Mouse (Mus musculus) G1E (cell line): ENCODE measurements at regions not wholly inside any gene's neighbourhood (a gene's known extent, or its start where the extent isn't known, plus 50 kb on each side); places are given as distances from the start of the nearest gene placed in this dataset.

Experiments used
- ATAC-seq: 2 replicates; pipeline ENCODE4 v1.8.0; 2016; ENCODE audit warnings: mild to moderate bottlenecking; ENCODE audit not compliant: insufficient number of reproducible peaks, poor library complexity, low FRiP score, severe bottlenecking; ENCODE audit errors: extremely low read depth
- DNase-seq: peaks from one replicate; pipeline ENCODE4 v3.0.0; 2012; ENCODE audit warnings: low spot score
- H3K27me3 ChIP-seq: 2 replicates; pipeline ENCODE4 v1.6.1; 2012; ENCODE audit warnings: mild to moderate bottlenecking, low read length, inconsistent platforms; ENCODE audit not compliant: insufficient read depth
- H3K36me3 ChIP-seq: replicated peaks from 2 replicates; pipeline ENCODE3; 2012; ENCODE audit warnings: mild to moderate bottlenecking, inconsistent platforms
- H3K4me1 ChIP-seq: 2 replicates; pipeline ENCODE4 v1.6.1; 2012; ENCODE audit warnings: low read depth, low read length, inconsistent platforms, mixed read lengths; ENCODE audit not compliant: insufficient read depth
- H3K4me3 ChIP-seq: 2 replicates; pipeline ENCODE4 v1.5.1; 2012; ENCODE audit warnings: low read depth, mild to moderate bottlenecking, inconsistent platforms, low read length, moderate library complexity, mixed read lengths
- H3K9me3 ChIP-seq: replicated peaks from 2 replicates; pipeline ENCODE4 v1.6.1; 2012; ENCODE audit warnings: inconsistent platforms
- CTCF ChIP-seq: IDR thresholded peaks from 2 replicates; pipeline ENCODE4 v1.5.1; 2012; ENCODE audit warnings: low read depth, low read length, inconsistent platforms, mixed read lengths
- GATA1 ChIP-seq: IDR thresholded peaks from 2 replicates; pipeline ENCODE4 v1.6.1; 2012; ENCODE audit warnings: borderline replicate concordance, low read length, inconsistent platforms, mixed read lengths
- GATA2 ChIP-seq: IDR thresholded peaks from 2 replicates; pipeline ENCODE4 v1.6.1; 2012; ENCODE audit warnings: low read depth, low read length, inconsistent platforms, borderline replicate concordance
- POLR2AphosphoS5 ChIP-seq: IDR thresholded peaks from 2 replicates; pipeline ENCODE4 v1.6.1; 2012; ENCODE audit warnings: low read depth, low read length, inconsistent platforms; ENCODE audit not compliant: insufficient replicate concordance
- TAL1 ChIP-seq: conservative IDR thresholded peaks from 2 replicates; pipeline ENCODE4 v1.6.1; 2012; ENCODE audit warnings: low read depth, low read length, inconsistent platforms, mixed read lengths

- ATAC-seq (no peak), DNase-seq (no peak)
- Histone ChIP-seq H3K27me3 (no peaks in the 10 kb centered on the region), H3K36me3 (no peaks in the 10 kb centered on the region), H3K9me3 (peaks cover 36% of the 10 kb centered on the region), H3K4me1 (no peaks in the 10 kb centered on the region), H3K4me3 (no peak overlapping the region)
- TF ChIP-seq GATA2, result no peak
- TF ChIP-seq CTCF, result no peak
- no peak for TF ChIP-seq GATA1
- no peak for TF ChIP-seq TAL1
- no peak for TF ChIP-seq POLR2AphosphoS5
Observed at GRCm38 (mm10) chr8:116452806-116453205, 52.0 kb upstream of the Dynlrb2 start.

DNA sequence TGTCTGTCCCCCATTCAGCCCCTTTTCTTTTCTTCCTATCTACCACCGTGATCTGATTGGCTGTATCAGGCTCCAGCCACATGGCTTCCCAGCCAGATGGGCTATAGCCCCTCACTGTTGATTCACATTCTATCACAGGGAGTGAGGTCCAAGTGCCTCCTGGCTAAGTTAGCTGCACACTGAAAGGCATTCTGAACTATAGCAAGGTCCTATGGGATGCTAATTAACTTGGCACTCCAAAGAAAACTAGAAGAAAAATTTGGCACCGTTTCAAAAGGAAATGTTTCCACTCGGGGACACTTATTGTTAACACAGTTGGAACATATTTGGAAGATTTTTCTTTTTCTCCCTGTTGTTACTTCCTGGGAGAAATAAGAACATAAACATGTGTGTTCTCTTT is 53.4 kb upstream of the Dynlrb2 start:
- TF ChIP-seq GATA2, result no peak
- no peak for TF ChIP-seq POLR2AphosphoS5
- no peak for TF ChIP-seq CTCF
- TF ChIP-seq GATA1, result no peak
- TF ChIP-seq TAL1, result no peak
- H3K9me3 ChIP-seq, result peaks cover 37% of the 10 kb centered on the region
- no peaks in the 10 kb centered on the region for H3K4me1 ChIP-seq
- no peaks in the 10 kb centered on the region for H3K27me3 ChIP-seq
- no peaks in the 10 kb centered on the region for H3K36me3 ChIP-seq
- no peak overlapping the region for H3K4me3 ChIP-seq
- no peak for DNase-seq
- ATAC-seq, result no peak

DNA sequence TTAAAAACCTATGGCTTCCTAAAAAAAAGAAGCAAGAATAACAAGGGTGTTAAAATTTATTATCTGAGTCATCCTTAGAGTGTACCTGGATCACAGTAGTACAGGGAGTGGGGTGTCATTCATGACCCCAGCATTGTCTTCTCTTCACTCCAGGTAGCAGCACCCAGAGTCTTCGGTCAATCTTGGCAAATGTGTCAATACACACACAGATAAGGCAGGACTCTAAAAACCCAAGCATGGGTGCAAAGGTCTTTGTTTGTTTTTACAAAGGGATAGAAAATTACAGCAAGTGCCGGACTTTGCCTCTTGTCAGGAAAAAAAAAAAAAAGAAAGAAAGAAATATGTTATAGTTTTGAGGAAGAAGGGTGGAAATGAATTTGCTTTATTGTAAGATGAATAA is 57.3 kb upstream of the Dynlrb2 start:
- no peak overlapping the region for H3K4me3 ChIP-seq
- H3K9me3 ChIP-seq, result peaks cover 38% of the 10 kb centered on the region
- H3K4me1 ChIP-seq, result no peaks in the 10 kb centered on the region
- TF ChIP-seq TAL1 (no peak), GATA2 (no peak), GATA1 (no peak), POLR2AphosphoS5 (no peak), CTCF (no peak)
- no peaks in the 10 kb centered on the region for H3K36me3 ChIP-seq
- DNase-seq (no peak), ATAC-seq (no peak)
- H3K27me3 ChIP-seq, result no peaks in the 10 kb centered on the region

DNA sequence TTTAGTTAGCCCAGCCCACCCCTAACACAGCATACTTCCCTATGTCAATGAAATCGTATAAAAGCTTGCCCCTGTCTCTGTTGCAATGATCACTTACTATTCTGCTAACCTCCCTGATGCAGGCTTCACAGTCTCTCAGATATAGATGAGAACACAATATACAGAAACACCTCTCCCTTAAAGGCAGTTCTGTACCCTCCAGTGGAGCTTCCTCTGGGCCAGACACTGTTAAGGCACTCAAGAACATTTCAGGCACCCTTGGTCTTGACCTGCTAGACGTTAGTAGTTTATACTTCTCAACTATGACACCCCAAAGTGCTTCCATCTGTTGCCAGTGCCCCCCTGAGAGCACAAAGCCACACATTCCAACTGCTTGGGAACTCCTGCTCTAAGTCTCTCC is 61.9 kb upstream of the Dynlrb2 start:
- peaks cover 61% of the 10 kb centered on the region for H3K9me3 ChIP-seq
- ATAC-seq (no peak), DNase-seq (no peak)
- no peaks in the 10 kb centered on the region for H3K36me3 ChIP-seq
- H3K4me3 ChIP-seq, result no peak overlapping the region
- H3K4me1 ChIP-seq, result no peaks in the 10 kb centered on the region
- TF ChIP-seq POLR2AphosphoS5 (no peak), GATA2 (no peak), GATA1 (no peak), TAL1 (no peak), CTCF (no peak)
- no peaks in the 10 kb centered on the region for H3K27me3 ChIP-seq

DNA sequence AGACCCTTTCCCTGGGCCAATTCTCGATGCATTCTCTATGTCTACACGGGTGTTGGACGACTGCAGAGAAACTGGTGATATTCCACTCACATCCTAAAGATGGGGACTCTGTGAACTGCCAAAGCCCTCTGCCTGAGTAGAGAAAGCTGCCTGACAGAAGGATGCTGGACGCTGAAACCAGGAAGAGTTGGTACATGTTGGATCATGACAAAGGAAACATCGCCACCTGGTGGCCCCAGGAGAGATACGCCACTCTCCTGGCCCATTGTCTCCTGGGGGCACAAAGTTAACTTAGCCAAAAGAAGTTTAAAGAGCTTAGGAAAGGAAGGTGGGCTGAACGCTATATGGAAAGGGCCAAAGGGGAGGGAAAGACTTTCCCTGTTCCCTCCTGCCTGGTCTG is 65.9 kb upstream of the Dynlrb2 start:
- no peak for ATAC-seq
- H3K27me3 ChIP-seq, result no peaks in the 10 kb centered on the region
- H3K4me3 ChIP-seq, result no peak overlapping the region
- peaks cover 79% of the 10 kb centered on the region for H3K9me3 ChIP-seq
- no peaks in the 10 kb centered on the region for H3K36me3 ChIP-seq
- DNase-seq, result no peak
- TF ChIP-seq CTCF, result no peak
- TF ChIP-seq GATA2, result no peak
- TF ChIP-seq GATA1, result no peak
- TF ChIP-seq POLR2AphosphoS5, result no peak
- no peak for TF ChIP-seq TAL1
- no peaks in the 10 kb centered on the region for H3K4me1 ChIP-seq

GRCm38 (mm10) chr8:116435268-116435980 is 69.3 kb upstream of the Dynlrb2 start:
- Histone ChIP-seq H3K4me3 (no peak overlapping the region), H3K4me1 (no peaks in the 10 kb centered on the region), H3K36me3 (no peaks in the 10 kb centered on the region), H3K9me3 (peaks cover 75% of the 10 kb centered on the region), H3K27me3 (no peaks in the 10 kb centered on the region)
- no peak for ATAC-seq
- DNase-seq, result no peak
- no peak for TF ChIP-seq GATA2
- TF ChIP-seq CTCF, result no peak
- TF ChIP-seq TAL1, result no peak
- TF ChIP-seq GATA1, result no peak
- no peak for TF ChIP-seq POLR2AphosphoS5

GRCm38 (mm10) chr8:116430051-116430450 is 74.7 kb upstream of the Dynlrb2 start:
- H3K36me3 ChIP-seq, result no peaks in the 10 kb centered on the region
- H3K27me3 ChIP-seq, result no peaks in the 10 kb centered on the region
- peaks cover 66% of the 10 kb centered on the region for H3K9me3 ChIP-seq
- ATAC-seq, result no peak
- H3K4me1 ChIP-seq, result no peaks in the 10 kb centered on the region
- no peak overlapping the region for H3K4me3 ChIP-seq
- DNase-seq, result no peak
- no peak for TF ChIP-seq POLR2AphosphoS5
- no peak for TF ChIP-seq GATA1
- no peak for TF ChIP-seq TAL1
- no peak for TF ChIP-seq CTCF
- TF ChIP-seq GATA2, result no peak
